Mouse (Mus musculus) thymus, postnatal 4 days (tissue): ENCODE measurements at regions not wholly inside any gene's neighbourhood (a gene's known extent, or its start where the extent isn't known, plus 50 kb on each side); places are given as distances from the start of the nearest gene placed in this dataset.

Experiments
- DNase-seq: peaks from one replicate; pipeline ENCODE4 v3.0.0; 2021

DNA sequence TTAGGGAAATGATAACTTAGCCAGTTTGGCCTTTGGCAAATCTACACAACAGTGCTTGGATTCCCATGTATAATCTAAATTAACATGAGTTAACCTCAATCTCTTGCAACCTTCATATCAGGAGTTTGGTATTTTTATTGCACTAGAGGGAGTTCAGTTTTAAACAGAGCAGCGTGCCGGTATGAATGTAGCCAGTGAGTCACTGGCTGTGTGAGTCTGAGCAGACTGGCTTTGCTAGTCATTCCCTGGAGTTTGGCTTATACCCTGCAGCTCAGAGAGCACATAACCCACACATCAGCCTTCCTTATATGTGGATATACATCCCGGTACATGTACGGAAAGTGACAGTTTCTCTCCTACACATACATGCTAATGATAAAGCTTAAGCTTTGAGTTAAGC is 360.6 kb upstream of the Runx1 start:
- no peak for DNase-seq

DNA sequence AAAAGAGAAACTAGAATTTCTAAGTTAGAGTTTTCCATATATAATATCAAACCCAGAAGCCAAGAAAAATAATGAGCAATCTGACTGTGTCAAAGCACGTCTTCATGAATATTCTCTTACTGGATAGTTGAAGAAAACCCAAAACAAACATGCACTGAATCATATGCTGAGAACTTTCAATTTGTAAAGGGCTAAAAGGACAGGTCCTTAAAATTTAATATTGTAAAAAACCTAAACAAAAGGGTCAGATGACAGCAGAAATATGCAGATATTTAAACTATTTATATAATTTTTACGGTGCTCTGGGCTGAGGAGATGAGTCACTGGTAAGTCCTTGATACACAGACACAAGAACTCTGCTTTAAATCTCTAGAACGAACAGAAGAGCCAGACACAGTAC is 356.7 kb upstream of the Runx1 start:
- DNase-seq = no peak

DNA sequence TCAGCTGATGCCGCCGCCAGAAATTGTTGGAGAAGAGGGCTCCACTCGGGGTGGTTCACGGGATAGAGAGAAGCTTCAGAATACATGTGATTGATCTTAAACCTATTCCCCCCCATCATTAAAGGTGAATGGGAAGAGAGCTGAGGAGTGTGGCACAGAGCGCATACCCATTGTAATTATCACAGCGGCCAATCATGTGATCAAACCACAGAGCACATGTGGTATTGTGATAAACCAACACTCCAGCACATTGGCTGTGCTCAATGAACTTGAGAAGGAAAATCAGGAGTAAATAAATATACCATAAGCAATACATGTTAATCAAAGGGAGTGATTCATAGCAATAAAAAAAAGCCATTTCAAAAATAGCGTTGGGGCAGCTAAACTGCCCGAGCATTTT is 355.5 kb upstream of the Runx1 start:
- no peak for DNase-seq

DNA sequence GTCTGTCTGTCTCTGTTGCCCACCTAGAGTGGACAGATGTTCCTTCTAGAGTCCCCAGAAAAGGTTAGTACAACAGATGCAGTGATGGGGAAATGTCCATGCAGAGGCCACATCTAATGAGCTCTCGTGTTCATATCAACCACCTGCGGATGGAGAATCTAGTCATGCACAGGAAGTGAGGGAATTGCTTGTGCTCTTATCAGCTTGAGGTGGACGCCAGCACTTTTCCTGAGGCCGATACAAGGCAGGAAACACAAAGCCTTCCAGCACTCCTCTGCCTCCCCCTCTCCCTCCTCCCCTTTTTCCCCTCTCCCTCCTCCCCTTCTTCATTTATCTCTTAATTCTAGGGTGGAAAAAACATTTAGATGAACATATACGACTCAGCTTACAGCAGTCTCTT is 354.3 kb upstream of the Runx1 start:
- DNase-seq = no peak

- no peak for DNase-seq
These were observed 340.7 kb upstream of the Runx1 start for GRCm38 (mm10) chr16:93166667-93167066.

DNA sequence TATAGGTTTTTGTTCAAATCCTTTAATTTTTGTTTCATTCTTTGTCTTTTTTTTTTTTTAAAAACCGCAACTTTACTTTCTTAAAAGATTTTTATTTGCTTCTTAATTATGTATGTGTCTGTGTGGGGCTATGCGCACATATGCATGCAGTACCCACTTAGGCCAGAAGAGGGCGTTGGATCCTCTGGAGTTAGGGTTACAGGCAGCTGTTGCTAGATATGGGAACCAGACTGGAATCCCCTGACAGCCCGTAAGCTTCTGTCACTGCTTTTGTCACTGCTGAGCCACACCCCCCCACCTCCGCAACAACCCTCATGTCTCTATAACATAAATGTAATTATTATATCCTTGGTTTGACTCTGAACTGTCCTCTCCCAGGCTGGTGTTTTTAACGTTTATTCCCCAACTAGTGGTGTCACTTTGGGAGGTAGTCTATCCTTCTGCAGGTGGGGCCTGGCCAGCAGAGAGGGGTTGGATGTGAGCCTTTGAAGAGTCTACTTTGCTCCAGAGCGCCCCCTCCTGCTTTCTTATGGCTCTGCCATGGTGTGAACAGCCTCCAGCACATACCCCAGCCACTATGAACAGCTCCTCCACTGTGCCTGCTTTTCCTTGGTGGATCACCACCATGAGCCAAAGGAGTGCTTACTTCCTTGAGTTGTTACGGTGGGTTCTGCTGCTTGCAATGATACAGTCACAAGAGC is 332.7 kb upstream of the Runx1 start:
- peak; percentile 57 for DNase-seq

DNA sequence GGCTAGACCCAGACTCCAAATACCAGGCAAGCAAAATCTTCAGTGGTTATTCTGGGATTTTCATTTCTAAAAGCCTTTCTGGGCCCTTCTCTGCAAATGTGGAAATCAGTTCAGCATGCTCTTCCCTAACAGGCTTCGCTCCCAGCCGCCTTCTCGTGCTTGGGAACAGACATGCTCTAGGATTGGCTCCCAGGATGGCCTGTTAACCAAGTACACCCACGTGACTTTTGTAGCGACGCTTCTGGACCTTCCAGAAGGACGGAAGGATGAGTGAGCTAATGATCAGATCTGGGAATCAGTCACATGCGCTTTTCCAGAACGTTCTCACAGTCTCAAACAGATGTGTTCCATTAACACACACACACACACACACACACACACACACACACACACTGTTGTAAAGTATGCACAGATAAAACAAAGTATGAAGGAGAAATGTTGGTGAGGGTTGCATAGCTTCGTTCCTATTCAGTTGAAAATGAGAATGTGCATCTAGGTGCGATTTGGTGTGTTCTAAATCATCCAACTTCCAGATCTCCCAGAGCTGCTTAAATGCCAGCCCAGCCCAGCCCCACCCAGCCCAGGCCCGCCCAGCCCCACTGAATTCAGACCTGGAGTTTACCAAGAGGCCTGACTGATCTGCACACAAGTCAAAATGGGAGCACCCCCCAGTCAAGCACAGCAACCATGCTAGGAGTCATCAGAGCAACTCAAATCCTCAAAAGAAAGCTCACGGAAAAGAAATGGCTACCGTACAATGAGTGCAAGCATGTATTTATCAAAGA is 327.8 kb upstream of the Runx1 start:
- no peak for DNase-seq

DNA sequence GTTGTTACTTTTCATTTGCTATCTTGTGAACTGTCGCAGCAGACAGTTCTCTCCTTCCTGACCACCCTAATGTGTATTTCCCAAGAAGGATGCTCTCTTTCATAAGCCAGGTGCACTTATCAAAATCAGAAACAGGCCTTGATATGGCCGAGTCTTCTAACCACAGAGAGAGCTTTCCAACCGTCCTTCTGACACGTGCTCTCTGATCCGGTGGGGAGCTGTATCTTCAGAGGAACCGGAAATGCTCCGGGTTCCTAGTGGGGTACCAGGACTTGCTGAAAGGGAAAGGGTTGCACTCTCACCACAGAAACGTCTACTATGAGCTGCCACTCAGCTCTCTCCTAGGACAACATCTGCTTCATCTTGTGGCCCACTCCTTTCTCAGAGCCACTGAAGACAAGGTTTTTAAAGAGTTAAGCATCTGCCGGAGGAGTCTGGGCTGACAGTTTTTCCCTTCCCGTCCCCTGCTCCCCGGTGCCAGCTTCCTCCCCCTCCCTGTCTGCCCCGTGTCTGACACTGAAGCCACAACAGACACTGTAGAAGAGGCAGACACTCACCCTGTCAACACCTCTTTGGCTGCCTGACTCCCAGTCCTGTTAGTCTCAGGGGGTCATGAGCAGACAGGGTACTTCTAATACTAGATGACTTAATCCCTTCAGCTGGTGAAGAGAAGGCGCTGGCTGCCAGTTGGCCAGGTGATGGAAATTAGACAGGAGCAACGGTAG is 327.0 kb upstream of the Runx1 start:
- DNase-seq = peak; percentile 73

- DNase-seq = no peak
These were observed 326.1 kb upstream of the Runx1 start for GRCm38 (mm10) chr16:93152057-93152456.

GRCm38 (mm10) chr16:93151652-93152051 is 325.7 kb upstream of the Runx1 start:
- no peak for DNase-seq

DNA sequence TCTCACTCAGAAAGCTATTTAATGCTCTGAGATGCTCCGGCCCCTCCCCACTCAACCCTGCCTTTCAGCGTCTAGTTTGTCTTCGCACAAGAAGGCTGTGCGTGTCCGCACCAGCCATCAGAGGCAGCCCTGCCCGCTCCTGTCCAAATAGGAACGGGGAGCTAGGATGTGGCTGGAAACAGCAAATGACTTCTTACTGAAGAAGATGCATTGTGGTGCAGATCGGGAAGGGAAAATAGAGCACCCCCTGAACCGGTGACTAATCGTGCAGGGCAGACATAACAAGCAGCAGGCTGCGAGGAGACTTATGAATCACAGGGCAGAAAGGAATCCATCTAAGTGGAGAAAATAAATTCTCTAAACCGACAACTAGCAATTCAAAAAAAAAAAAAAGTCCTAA is 324.5 kb upstream of the Runx1 start:
- no peak for DNase-seq

DNA sequence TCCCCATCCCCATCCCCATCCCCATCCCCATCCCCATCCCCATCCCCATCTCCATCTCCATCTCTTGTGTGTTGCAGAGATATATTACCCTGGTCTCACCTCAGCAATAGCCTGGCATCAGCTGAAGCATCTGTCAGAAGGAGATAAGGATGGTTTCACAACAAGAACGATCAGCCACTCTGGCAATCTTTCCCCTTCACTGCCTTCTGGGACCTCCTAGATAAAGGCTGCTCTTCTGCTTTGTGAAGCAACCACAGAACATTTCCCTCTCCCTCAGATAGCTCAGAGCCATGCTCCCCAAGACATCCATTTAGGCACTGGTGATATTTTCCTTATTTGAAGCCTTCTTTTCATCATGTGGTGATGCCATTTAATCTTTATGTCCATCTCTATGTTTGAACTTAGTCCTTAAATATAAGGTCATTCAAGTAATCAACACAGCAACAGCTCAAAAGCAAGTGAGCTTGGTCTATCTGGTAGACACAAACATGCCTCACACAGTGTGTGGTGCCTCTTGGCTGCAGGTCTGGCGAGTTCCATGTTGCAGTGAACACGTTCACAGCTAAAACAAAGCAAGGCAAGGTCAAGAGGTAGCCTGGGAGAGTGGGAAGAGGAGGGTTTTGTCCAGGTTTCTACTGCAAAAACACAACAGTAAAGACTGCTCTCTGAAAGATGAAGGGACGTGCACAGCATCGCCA is 321.7 kb upstream of the Runx1 start:
- DNase-seq = no peak

GRCm38 (mm10) chr16:93146812-93147211 is 320.9 kb upstream of the Runx1 start:
- no peak for DNase-seq

GRCm38 (mm10) chr16:93145617-93146016 is 319.7 kb upstream of the Runx1 start:
- DNase-seq = no peak

GRCm38 (mm10) chr16:93144033-93144432 is 318.1 kb upstream of the Runx1 start:
- no peak for DNase-seq

GRCm38 (mm10) chr16:93143164-93143563 is 317.2 kb upstream of the Runx1 start:
- no peak for DNase-seq

DNA sequence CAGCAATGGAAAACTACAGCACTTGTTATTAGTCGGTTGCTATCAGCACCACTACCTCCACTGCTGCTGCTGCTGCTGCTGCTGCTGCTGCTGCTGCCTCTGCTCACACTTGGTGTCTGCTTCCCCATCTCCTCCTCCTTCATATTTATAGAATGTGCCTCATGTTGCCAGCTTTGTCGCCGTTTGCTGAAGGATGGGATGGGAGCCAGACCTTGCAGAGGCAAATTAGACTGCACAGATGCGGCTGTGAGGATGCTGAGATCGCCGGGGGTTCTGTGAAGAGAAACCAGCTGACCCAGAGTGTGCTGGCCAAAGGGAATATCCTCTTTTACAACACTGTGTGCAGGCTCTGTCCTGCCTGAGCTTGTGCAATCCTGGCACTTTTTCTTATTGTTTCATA is 316.0 kb upstream of the Runx1 start:
- DNase-seq = no peak

DNA sequence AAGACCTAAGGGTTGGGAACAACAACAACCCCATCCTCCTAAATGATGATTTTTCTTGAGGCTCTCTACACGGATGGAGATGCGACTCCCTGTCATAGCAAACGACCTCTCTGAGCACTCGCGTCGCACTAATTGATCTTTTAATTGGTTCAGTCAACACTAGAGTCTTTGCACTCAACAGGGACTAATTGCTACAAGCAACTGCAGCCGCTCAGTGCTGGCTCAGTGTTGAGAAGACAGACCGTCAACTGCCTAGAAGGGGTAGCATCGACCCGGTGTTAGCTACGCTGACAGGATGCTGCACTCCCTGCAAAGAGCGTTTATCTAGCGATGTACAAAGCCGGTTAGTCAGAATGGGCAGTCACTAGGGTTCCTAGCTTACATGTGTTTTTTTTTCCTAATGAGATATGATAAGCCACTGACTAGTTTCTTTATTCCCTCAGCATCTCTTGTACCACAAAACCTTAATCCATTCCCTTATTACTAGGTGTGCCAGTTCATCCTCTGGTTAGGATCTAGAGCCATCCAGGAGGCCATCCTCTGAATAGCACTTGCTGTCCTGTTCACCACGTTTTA is 314.7 kb upstream of the Runx1 start:
- DNase-seq = no peak

DNA sequence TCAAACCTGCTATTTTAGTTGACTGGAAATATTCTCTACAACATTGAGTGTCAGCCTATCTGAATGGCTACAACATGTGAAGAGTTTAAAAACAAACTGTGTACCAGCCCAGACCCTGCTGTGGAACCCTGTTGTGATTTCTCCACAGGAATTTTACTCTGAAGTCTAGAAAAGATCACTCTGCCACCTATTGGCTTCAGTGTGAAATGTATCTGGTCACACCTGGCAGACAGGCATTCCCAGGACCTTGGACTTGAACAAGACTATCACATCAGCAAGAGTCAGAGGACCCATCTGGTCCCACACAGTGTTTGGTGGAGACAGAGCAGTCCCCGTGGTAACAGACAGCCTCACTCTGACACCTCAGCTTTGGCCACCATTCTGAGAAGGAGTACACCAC is 311.3 kb upstream of the Runx1 start:
- no peak for DNase-seq

GRCm38 (mm10) chr16:93131404-93131803 is 305.5 kb upstream of the Runx1 start:
- DNase-seq = no peak

GRCm38 (mm10) chr16:93130622-93131021 is 304.7 kb upstream of the Runx1 start:
- DNase-seq = no peak

GRCm38 (mm10) chr16:93123707-93124106 is 297.8 kb upstream of the Runx1 start:
- DNase-seq = no peak
